Mouse (Mus musculus) cortical plate, adult 2 months (tissue): Measurements from ENCODE around the gene Wdr90.

Experiments
- CTCF ChIP-seq: fragments of 200-500 bp; IDR thresholded peaks from 2 replicates; pipeline ENCODE4 v1.5.1; 2011; ENCODE audit warnings: mild to moderate bottlenecking, control low read depth, low read length; ENCODE audit not compliant: insufficient read depth; ENCODE audit errors: extremely low read depth
- POLR2A ChIP-seq: fragments of 200-500 bp; IDR thresholded peaks from 2 replicates; pipeline ENCODE4 v1.6.1; 2011; ENCODE audit warnings: mild to moderate bottlenecking, low read length, control low read depth; ENCODE audit not compliant: insufficient read depth; ENCODE audit errors: extremely low read depth

DNA sequence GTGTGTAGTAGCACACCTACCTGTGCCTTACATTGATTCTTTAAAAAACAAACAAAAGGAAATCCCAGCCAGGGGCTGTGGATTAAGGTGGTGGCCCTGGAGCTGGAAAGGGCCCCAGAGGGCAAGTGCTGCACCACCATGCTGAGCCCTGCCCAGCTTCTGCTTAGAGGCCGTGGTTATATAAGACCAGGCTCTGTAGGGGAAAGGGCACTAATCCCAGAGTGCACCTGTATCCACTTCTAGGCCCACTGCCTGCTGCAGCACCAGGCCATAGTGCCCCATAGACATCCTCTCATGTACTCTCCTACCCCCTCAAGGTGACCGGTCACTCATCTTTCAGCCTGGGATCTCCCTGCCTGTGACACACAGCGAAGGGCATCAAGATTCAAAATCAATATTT lies 4.9 kb upstream of the Wdr90 start:
- TF ChIP-seq POLR2A = no peak
- no peak for TF ChIP-seq CTCF
